In genomic region chr2:10374207-10375023, GRCm38 (mm10) we compare ENCODE assay signal across 9 mouse cellular contexts. TPM values are rescaled to one million over a fixed set of nuclear protein-coding genes. Genes with fewer than 3 reads are reported as not detected.
A peak's percentile ranks its signal among the peaks of the same experiment; 100 is the strongest.
DNase-seq lines count a peak whose midpoint lies in the region; ATAC-seq and TF ChIP-seq lines count a peak whose summit lies in the region.
"Had no signal": no experiment of that assay in that cellular context is flagged by ENCODE, and none has a peak within 500 bp of the region (broad histone marks: within the 10 kb centered on the region; RNA-seq: fewer than 3 reads in every experiment).

No protein-coding gene starts in this region.

- TF ChIP-seq EP300 in heart, postnatal 0 days (IDR thresholded peaks at IDR 0.05; ENCODE audit: low read depth), result no peak

- no peak overlapping the region for H3K27ac ChIP-seq in heart, postnatal 0 days (ENCODE audit: low read depth)
- H3K27ac ChIP-seq in limb, embryonic 10.5 days, result no peak overlapping the region
- H3K27ac ChIP-seq in midbrain, embryonic 14.5 days (replicated peaks; ENCODE audit: low read depth, low read length), result no peak overlapping the region

- peak; percentile 41 for TF ChIP-seq CTCF in heart, postnatal 0 days (IDR thresholded peaks at IDR 0.05; ENCODE audit: low read depth)

- H3K4me2 ChIP-seq in heart, postnatal 0 days (ENCODE audit: low read depth, low read length), result peak overlapping the region; percentile 99
- peak overlapping the region; percentile 97 for H3K4me2 ChIP-seq in midbrain, embryonic 14.5 days (ENCODE audit: low read length)

- 0 out of 2 replicates have a peak overlapping the region, but pooled peaks have one; percentile 16 for H3K9ac ChIP-seq in heart, postnatal 0 days (replicated peaks; ENCODE audit: low read depth, low read length)
- H3K9ac ChIP-seq in midbrain, embryonic 14.5 days (replicated peaks; ENCODE audit: low read length), result peak overlapping the region; percentile 54

- WGBS in heart, postnatal 0 days, result under 1% methylated on average over 34 of the region's 34 CpGs
- WGBS in limb, embryonic 10.5 days, result under 1% methylated on average over 34 of the region's 34 CpGs
- WGBS in midbrain, embryonic 14.5 days, result under 1% methylated on average over 34 of the region's 34 CpGs

- peak overlapping the region; percentile 68 for H3K4me3 ChIP-seq in heart, postnatal 0 days (ENCODE audit: low read depth, low read length)
- H3K4me3 ChIP-seq in limb, embryonic 10.5 days, result peak overlapping the region; percentile 64
- peak overlapping the region; percentile 59 for H3K4me3 ChIP-seq in midbrain, embryonic 14.5 days (replicated peaks; ENCODE audit: low read depth, low read length)

- H3K4me1 ChIP-seq in heart, postnatal 0 days (ENCODE audit: control insufficient read depth, insufficient read depth), result peaks cover 10% of the 10 kb centered on the region
- peaks cover 32% of the 10 kb centered on the region for H3K4me1 ChIP-seq in limb, embryonic 10.5 days
- peaks cover 16% of the 10 kb centered on the region for H3K4me1 ChIP-seq in midbrain, embryonic 14.5 days (ENCODE audit: control insufficient read depth, insufficient read depth, low read length)

- DNase-seq in cerebellum, postnatal 25 days, result peak; percentile 54 to 69
- no peak for DNase-seq in cerebellum, adult 9-11 months
- peak; percentile 6 to 13 for DNase-seq in urinary bladder, postnatal 36 days (ENCODE audit: low spot score in 2 of 2)
- no peak for DNase-seq in urinary bladder, postnatal 25 days (ENCODE audit: low spot score)
- no peak for DNase-seq in heart, postnatal 0 days (ENCODE audit: low spot score)
- peak; percentile 76 for DNase-seq in limb, embryonic 10.5 days (ENCODE audit: low spot score)
- DNase-seq in midbrain, embryonic 14.5 days, result peak; percentile 86
- DNase-seq in thymus, postnatal 14 days, result peak; percentile 49

- 0 out of 2 replicates have a peak, but pooled peaks have one; percentile 32 for ATAC-seq in heart, postnatal 0 days (ENCODE audit: insufficient read depth, low read depth)
- peak; percentile 83 for ATAC-seq in midbrain, embryonic 14.5 days (ENCODE audit: low FRiP score, low TSS enrichment)

- no peaks in the 10 kb centered on the region for H3K9me3 ChIP-seq in heart, postnatal 0 days (replicated peaks; ENCODE audit: control insufficient read depth, low read length)
- no peaks in the 10 kb centered on the region for H3K9me3 ChIP-seq in limb, embryonic 10.5 days (replicated peaks)
- no peaks in the 10 kb centered on the region for H3K9me3 ChIP-seq in midbrain, embryonic 14.5 days (ENCODE audit: control insufficient read depth, low read length)

- H3K36me3 ChIP-seq in heart, postnatal 0 days (replicated peaks; ENCODE audit: control insufficient read depth, insufficient read depth, low read length), result no peaks in the 10 kb centered on the region
- no peaks in the 10 kb centered on the region for H3K36me3 ChIP-seq in limb, embryonic 10.5 days
- no peaks in the 10 kb centered on the region for H3K36me3 ChIP-seq in midbrain, embryonic 14.5 days (ENCODE audit: control insufficient read depth, insufficient read depth, low read length)

- H3K27me3 ChIP-seq in heart, postnatal 0 days (ENCODE audit: control insufficient read depth, insufficient read depth, low read length), result peaks cover 71% of the 10 kb centered on the region
- H3K27me3 ChIP-seq in limb, embryonic 10.5 days (ENCODE audit: low read depth, poor library complexity, severe bottlenecking), result peaks cover 81% of the 10 kb centered on the region
- peaks cover 47% of the 10 kb centered on the region for H3K27me3 ChIP-seq in midbrain, embryonic 14.5 days (ENCODE audit: control insufficient read depth, insufficient read depth, low read length)
- H3K27me3 ChIP-seq: CH12.LX had no signal

RNA-seq across cellular contexts. Expression of gene Sfmbt2, which starts 4.1 kb away (rescaled TPM):
- total RNA-seq in heart, postnatal 0 days (2014; rRNA removed; ENCODE audit: low replicate concordance), result 0.54 and 1.9 TPM in 2 replicates
- polyA plus RNA-seq in heart, postnatal 0 days (2015; fragmentation: Nextera tagmentation; extraction: Ambion mirVana), result 0.51 and 0.66 TPM in 2 replicates
- polyA plus RNA-seq in limb, embryonic 10.5 days (2016; fragmentation: Nextera tagmentation; extraction: Ambion mirVana), result 0.95 and 1.1 TPM in 2 replicates
- 4.2 TPM in 2 replicates for polyA plus RNA-seq in midbrain, embryonic 14.5 days (2014; fragmentation: Nextera tagmentation; extraction: Ambion mirVana)
- total RNA-seq: CH12.LX had no signal

Comparison
In these comparisons a context has a peak if more than half of its experiments do, and no peak if none do; other contexts are left out.
1. DNase-seq: peak in cerebellum, postnatal 25 days (2 of 2), urinary bladder, postnatal 36 days (2 of 2), limb, embryonic 10.5 days (single experiment), midbrain, embryonic 14.5 days (single experiment) and thymus, postnatal 14 days (single experiment); none in cerebellum, adult 9-11 months (single experiment), urinary bladder, postnatal 25 days (single experiment) and heart, postnatal 0 days (single experiment).
2. Peak in every context shown above with its lines, with median percentiles within 50 percentile points of each other: H3K4me3 ChIP-seq.